Mouse (Mus musculus) c-Kit-positive CD71-negative TER-119-negative erythroid progenitor cells, embryonic 14.5 days (primary cell): ENCODE measurements at regions not wholly inside any gene's neighbourhood (a gene's known extent, or its start where the extent isn't known, plus 50 kb on each side); places are given as distances from the start of the nearest gene placed in this dataset.
A peak's percentile ranks its signal among the peaks of the same experiment; 100 is the strongest.

Source experiments
- DNase-seq: peaks from one replicate; pipeline ENCODE4 v3.0.0-alpha.2; 2013; ENCODE audit warnings: low read depth

GRCm38 (mm10) chr14:100610017-100610760 is 325.7 kb upstream of the Klf12 start:
- no peak for DNase-seq

GRCm38 (mm10) chr14:100607109-100607508 is 322.6 kb upstream of the Klf12 start:
- DNase-seq, result no peak

GRCm38 (mm10) chr14:100600886-100601451 is 316.5 kb upstream of the Klf12 start:
- DNase-seq, result no peak

- DNase-seq, result no peak
Observed at GRCm38 (mm10) chr14:100570026-100570425, 285.5 kb upstream of the Klf12 start.

GRCm38 (mm10) chr14:100561884-100562283 is 277.4 kb upstream of the Klf12 start:
- DNase-seq, result no peak

- DNase-seq, result no peak
Observed at GRCm38 (mm10) chr14:100558378-100558777, 273.9 kb upstream of the Klf12 start.

GRCm38 (mm10) chr14:100552466-100552865 is 268.0 kb upstream of the Klf12 start:
- no peak for DNase-seq

- no peak for DNase-seq
Observed at GRCm38 (mm10) chr14:100550266-100550665, 265.8 kb upstream of the Klf12 start.

GRCm38 (mm10) chr14:100530217-100530616 is 245.7 kb upstream of the Klf12 start:
- DNase-seq, result no peak

- no peak for DNase-seq
Observed at GRCm38 (mm10) chr14:100529758-100530157, 245.3 kb upstream of the Klf12 start.

- no peak for DNase-seq
Observed at GRCm38 (mm10) chr14:100509396-100509795, 224.9 kb upstream of the Klf12 start.

- no peak for DNase-seq
Observed at GRCm38 (mm10) chr14:100508087-100508486, 223.6 kb upstream of the Klf12 start.

- DNase-seq, result no peak
Observed at GRCm38 (mm10) chr14:100507616-100508015, 223.1 kb upstream of the Klf12 start.

- DNase-seq, result no peak
Observed at GRCm38 (mm10) chr14:100488837-100489236, 204.4 kb upstream of the Klf12 start.

- no peak for DNase-seq
Observed at GRCm38 (mm10) chr14:100485489-100485888, 201.0 kb upstream of the Klf12 start.

- no peak for DNase-seq
Observed at GRCm38 (mm10) chr14:100484101-100484500, 199.6 kb upstream of the Klf12 start.

GRCm38 (mm10) chr14:100477595-100478380 is 193.3 kb upstream of the Klf12 start:
- DNase-seq, result no peak

GRCm38 (mm10) chr14:100468311-100468710 is 183.8 kb upstream of the Klf12 start:
- DNase-seq, result no peak

- no peak for DNase-seq
Observed at GRCm38 (mm10) chr14:100462321-100462720, 177.8 kb upstream of the Klf12 start.

- DNase-seq, result peak; percentile 26
Observed at GRCm38 (mm10) chr14:100461141-100462043, 176.9 kb upstream of the Klf12 start.

- DNase-seq, result no peak
Observed at GRCm38 (mm10) chr14:100459601-100460290, 175.3 kb upstream of the Klf12 start.
